Mouse (Mus musculus): ENCODE measurements at regions not wholly inside any gene's neighbourhood (a gene's known extent, or its start where the extent isn't known, plus 50 kb on each side); places are given as distances from the start of the nearest gene placed in this dataset.

DNA sequence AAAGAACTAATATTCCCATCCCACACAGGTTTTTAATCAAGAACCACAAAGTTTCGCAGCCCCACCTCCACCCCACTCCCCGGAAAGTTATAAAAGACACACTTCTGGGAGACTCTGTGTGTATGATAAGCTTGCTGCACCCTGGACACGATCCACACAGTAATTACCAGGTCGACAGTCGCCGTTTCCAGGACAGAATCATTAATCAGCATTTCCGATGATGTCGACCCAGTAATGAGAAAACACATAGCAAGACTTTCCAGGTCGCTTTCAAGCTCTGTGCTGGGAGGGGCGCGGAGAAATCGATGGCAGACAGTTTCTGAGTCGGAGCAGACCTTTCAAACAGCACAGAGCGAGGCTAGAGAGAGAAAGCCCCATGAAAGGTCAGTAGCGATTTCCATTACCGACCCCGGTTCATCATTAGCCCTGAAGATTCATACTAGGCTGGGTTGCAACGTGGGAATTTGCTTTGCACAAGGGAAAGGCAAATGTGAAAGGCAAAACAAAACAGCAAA is 68.6 kb upstream of the Tmpo start:
- no peaks in the 10 kb centered on the region for H3K79me2 ChIP-seq (ENCODE audit: control insufficient read depth, insufficient read depth)
- no peak overlapping the region for H3ac ChIP-seq (ENCODE audit: control insufficient read depth, insufficient read length)
- TF ChIP-seq TCF3 (IDR thresholded peaks at IDR 0.05; ENCODE audit: insufficient read length, low read depth) = no peak
- no peak for TF ChIP-seq CEBPB (IDR thresholded peaks at IDR 0.05; ENCODE audit: insufficient read depth, poor library complexity, severe bottlenecking)
- TF ChIP-seq REST (IDR thresholded peaks at IDR 0.05; ENCODE audit: insufficient read depth, insufficient read length) = no peak
- no peak for TF ChIP-seq POLR2AphosphoS2 (IDR thresholded peaks at IDR 0.05; ENCODE audit: insufficient read length, low read depth)
- no peak for TF ChIP-seq MYOD1 (IDR thresholded peaks at IDR 0.05; ENCODE audit: control insufficient read depth in 1 of 3, insufficient read length in 2 of 3, low read depth in 2 of 3)
- TF ChIP-seq SRF (IDR thresholded peaks at IDR 0.05; ENCODE audit: control insufficient read depth, insufficient read length, low read depth) = no peak
- TF ChIP-seq E2F4 (IDR thresholded peaks at IDR 0.05; ENCODE audit: insufficient read depth) = no peak
- no peak for TF ChIP-seq TCF12 (IDR thresholded peaks at IDR 0.05; ENCODE audit: insufficient read depth, poor library complexity, severe bottlenecking)
- TF ChIP-seq MYOG (IDR thresholded peaks at IDR 0.05; ENCODE audit: control insufficient read depth in 1 of 3, insufficient read depth in 1 of 3, insufficient read length in 2 of 3, low read depth in 2 of 3) = no peak
- TF ChIP-seq USF1 (IDR thresholded peaks at IDR 0.05; ENCODE audit: low read depth) = no peak
- TF ChIP-seq MAX (IDR thresholded peaks at IDR 0.05; ENCODE audit: low read depth) = no peak
- no peak overlapping the region for H3K4me3 ChIP-seq
- no peaks in the 10 kb centered on the region for H3K27me3 ChIP-seq (ENCODE audit: control insufficient read depth, insufficient read depth, insufficient read length)
- no peaks in the 10 kb centered on the region for H3K36me3 ChIP-seq (ENCODE audit: control insufficient read depth, insufficient read depth)
- no peak overlapping the region for H3K4me2 ChIP-seq (ENCODE audit: low read depth)

DNA sequence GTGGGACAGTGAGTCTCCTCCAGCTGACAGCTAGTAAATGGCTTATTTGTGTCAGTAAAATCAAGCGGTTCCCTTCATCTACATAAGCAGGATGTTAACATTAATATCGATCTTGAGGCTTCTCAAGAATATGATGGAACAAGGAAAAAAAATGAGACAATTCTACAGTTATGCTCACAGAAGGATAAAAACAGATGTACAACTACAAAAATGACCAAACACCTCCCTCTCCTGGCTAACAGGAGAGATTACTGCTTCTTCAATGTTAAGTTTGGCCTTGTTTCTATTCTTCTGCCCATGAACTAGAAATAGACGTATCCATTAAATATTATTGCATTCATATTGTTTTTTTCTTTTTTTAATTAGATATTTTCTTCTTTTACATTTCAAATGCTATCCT is 63.2 kb upstream of the Tmpo start:
- no peak for TF ChIP-seq POLR2AphosphoS2 (IDR thresholded peaks at IDR 0.05; ENCODE audit: insufficient read length, low read depth)
- TF ChIP-seq SRF (IDR thresholded peaks at IDR 0.05; ENCODE audit: control insufficient read depth, insufficient read length, low read depth) = no peak
- TF ChIP-seq CEBPB (IDR thresholded peaks at IDR 0.05; ENCODE audit: insufficient read depth, poor library complexity, severe bottlenecking) = no peak
- TF ChIP-seq MYOG (IDR thresholded peaks at IDR 0.05; ENCODE audit: control insufficient read depth in 1 of 3, insufficient read depth in 1 of 3, insufficient read length in 2 of 3, low read depth in 2 of 3) = no peak
- TF ChIP-seq MYOD1 (IDR thresholded peaks at IDR 0.05; ENCODE audit: control insufficient read depth in 1 of 3, insufficient read length in 2 of 3, low read depth in 2 of 3) = no peak
- TF ChIP-seq TCF12 (IDR thresholded peaks at IDR 0.05; ENCODE audit: insufficient read depth, poor library complexity, severe bottlenecking) = no peak
- TF ChIP-seq REST (IDR thresholded peaks at IDR 0.05; ENCODE audit: insufficient read depth, insufficient read length) = no peak
- TF ChIP-seq E2F4 (IDR thresholded peaks at IDR 0.05; ENCODE audit: insufficient read depth) = no peak
- no peak for TF ChIP-seq MAX (IDR thresholded peaks at IDR 0.05; ENCODE audit: low read depth)
- no peak for TF ChIP-seq USF1 (IDR thresholded peaks at IDR 0.05; ENCODE audit: low read depth)
- TF ChIP-seq POLR2A (IDR thresholded peaks at IDR 0.05; ENCODE audit: insufficient read length, low read depth) = no peak
- TF ChIP-seq TCF3 (IDR thresholded peaks at IDR 0.05; ENCODE audit: insufficient read length, low read depth) = no peak
- Histone ChIP-seq H3K36me3 (ENCODE audit: control insufficient read depth, insufficient read depth) (no peaks in the 10 kb centered on the region), H3K79me2 (ENCODE audit: control insufficient read depth, insufficient read depth) (no peaks in the 10 kb centered on the region), H3ac (ENCODE audit: control insufficient read depth, insufficient read length) (no peak overlapping the region), H3K4me2 (ENCODE audit: low read depth) (no peak overlapping the region), H3K4me3 (no peak overlapping the region), H3K27me3 (ENCODE audit: control insufficient read depth, insufficient read depth, insufficient read length) (no peaks in the 10 kb centered on the region)

DNA sequence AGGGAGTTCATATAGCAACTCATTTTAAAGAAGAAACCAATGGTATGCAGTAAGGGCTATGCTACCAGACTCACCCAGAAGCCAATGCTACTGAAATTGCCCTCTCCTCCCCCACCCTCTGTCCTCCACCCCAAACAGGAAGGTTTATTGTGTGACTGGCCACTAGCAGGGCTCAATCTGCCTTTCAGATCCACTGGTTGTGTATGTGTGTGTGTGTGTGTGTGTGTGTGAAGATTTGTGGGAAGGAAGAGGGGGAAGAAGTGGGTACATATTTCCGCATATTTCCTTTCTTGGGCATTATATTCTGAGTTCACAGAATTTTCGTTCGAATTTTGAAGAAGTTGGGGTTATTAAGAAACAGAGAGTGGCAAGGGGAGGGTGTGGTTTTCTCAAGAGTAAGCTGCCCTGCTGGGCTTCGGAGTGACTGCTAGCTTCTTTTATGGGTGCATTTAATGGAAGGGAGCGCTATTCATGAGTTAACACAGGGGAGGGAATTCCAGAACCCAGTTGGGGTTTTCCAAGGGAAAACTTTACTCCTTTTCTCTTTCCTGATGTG is 61.5 kb upstream of the Tmpo start:
- peak overlapping the region; percentile 74 for H3K4me2 ChIP-seq (ENCODE audit: low read depth)
- no peak overlapping the region for H3K4me3 ChIP-seq
- H3K36me3 ChIP-seq (ENCODE audit: control insufficient read depth, insufficient read depth) = no peaks in the 10 kb centered on the region
- no peaks in the 10 kb centered on the region for H3K79me2 ChIP-seq (ENCODE audit: control insufficient read depth, insufficient read depth)
- no peak overlapping the region for H3ac ChIP-seq (ENCODE audit: control insufficient read depth, insufficient read length)
- TF ChIP-seq POLR2A (IDR thresholded peaks at IDR 0.05; ENCODE audit: insufficient read length, low read depth) (no peak), TCF3 (IDR thresholded peaks at IDR 0.05; ENCODE audit: insufficient read length, low read depth) (no peak), MAX (IDR thresholded peaks at IDR 0.05; ENCODE audit: low read depth) (no peak), MYOD1 (IDR thresholded peaks at IDR 0.05; ENCODE audit: control insufficient read depth in 1 of 3, insufficient read length in 2 of 3, low read depth in 2 of 3) (no peak), REST (IDR thresholded peaks at IDR 0.05; ENCODE audit: insufficient read depth, insufficient read length) (no peak), E2F4 (IDR thresholded peaks at IDR 0.05; ENCODE audit: insufficient read depth) (no peak), MYOG (IDR thresholded peaks at IDR 0.05; ENCODE audit: control insufficient read depth in 1 of 3, insufficient read depth in 1 of 3, insufficient read length in 2 of 3, low read depth in 2 of 3) (no peak), USF1 (IDR thresholded peaks at IDR 0.05; ENCODE audit: low read depth) (no peak), POLR2AphosphoS2 (IDR thresholded peaks at IDR 0.05; ENCODE audit: insufficient read length, low read depth) (no peak), CEBPB (IDR thresholded peaks at IDR 0.05; ENCODE audit: insufficient read depth, poor library complexity, severe bottlenecking) (no peak), TCF12 (IDR thresholded peaks at IDR 0.05; ENCODE audit: insufficient read depth, poor library complexity, severe bottlenecking) (no peak), SRF (IDR thresholded peaks at IDR 0.05; ENCODE audit: control insufficient read depth, insufficient read length, low read depth) (no peak)
- no peaks in the 10 kb centered on the region for H3K27me3 ChIP-seq (ENCODE audit: control insufficient read depth, insufficient read depth, insufficient read length)

DNA sequence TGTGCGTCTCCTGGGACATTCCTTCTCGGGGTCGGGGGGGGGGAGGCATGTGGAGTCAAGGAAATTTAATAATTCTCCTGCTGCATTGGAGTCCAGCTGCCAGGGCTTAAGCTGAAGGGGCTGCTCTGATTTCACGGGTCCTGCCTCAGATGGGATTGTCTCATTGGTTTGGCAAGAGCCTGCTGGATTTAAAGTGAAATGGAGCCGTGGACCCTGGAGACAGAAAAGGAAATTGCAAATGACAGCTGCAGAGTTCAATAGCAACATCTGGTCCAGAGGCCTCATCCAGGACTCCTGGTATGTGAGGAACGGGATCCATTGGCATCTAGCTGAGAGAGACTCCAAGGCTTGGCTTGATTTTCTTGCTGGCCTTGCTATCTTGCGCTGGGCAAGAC is 60.5 kb upstream of the Tmpo start:
- TF ChIP-seq SRF (IDR thresholded peaks at IDR 0.05; ENCODE audit: control insufficient read depth, insufficient read length, low read depth) = peak; percentile 83
- TF ChIP-seq USF1 (IDR thresholded peaks at IDR 0.05; ENCODE audit: low read depth) = no peak
- peak; percentile 26 to 79 (median 60) for TF ChIP-seq MYOG (IDR thresholded peaks at IDR 0.05; ENCODE audit: control insufficient read depth in 1 of 3, insufficient read depth in 1 of 3, insufficient read length in 2 of 3, low read depth in 2 of 3)
- TF ChIP-seq POLR2AphosphoS2 (IDR thresholded peaks at IDR 0.05; ENCODE audit: insufficient read length, low read depth) = no peak
- TF ChIP-seq E2F4 (IDR thresholded peaks at IDR 0.05; ENCODE audit: insufficient read depth) = no peak
- peak; percentile 80 to 98 (median 92) for TF ChIP-seq MYOD1 (IDR thresholded peaks at IDR 0.05; ENCODE audit: control insufficient read depth in 1 of 3, insufficient read length in 2 of 3, low read depth in 2 of 3)
- TF ChIP-seq REST (IDR thresholded peaks at IDR 0.05; ENCODE audit: insufficient read depth, insufficient read length) = no peak
- peak; percentile 5 for TF ChIP-seq TCF3 (IDR thresholded peaks at IDR 0.05; ENCODE audit: insufficient read length, low read depth)
- peak; percentile 72 for TF ChIP-seq TCF12 (IDR thresholded peaks at IDR 0.05; ENCODE audit: insufficient read depth, poor library complexity, severe bottlenecking)
- H3K79me2 ChIP-seq (ENCODE audit: control insufficient read depth, insufficient read depth) = no peaks in the 10 kb centered on the region

More for the DNA sequence above, 60.5 kb upstream of the Tmpo start:
- Histone ChIP-seq H3ac (ENCODE audit: control insufficient read depth, insufficient read length) (no peak overlapping the region), H3K4me3 (no peak overlapping the region), H3K36me3 (ENCODE audit: control insufficient read depth, insufficient read depth) (no peaks in the 10 kb centered on the region), H3K4me2 (ENCODE audit: low read depth) (peak overlapping the region; percentile 74), H3K27me3 (ENCODE audit: control insufficient read depth, insufficient read depth, insufficient read length) (no peaks in the 10 kb centered on the region)

All from myocyte (in vitro differentiated cells).